Mouse (Mus musculus): Measurements from ENCODE around the gene Vasp. TPM values are rescaled to one million over a fixed set of nuclear protein-coding genes. Genes with fewer than 3 reads are reported as not detected.

The Vasp gene
- polyA plus RNA-seq (2017; shearing (Covaris generic)) = 301 TPM

DNA sequence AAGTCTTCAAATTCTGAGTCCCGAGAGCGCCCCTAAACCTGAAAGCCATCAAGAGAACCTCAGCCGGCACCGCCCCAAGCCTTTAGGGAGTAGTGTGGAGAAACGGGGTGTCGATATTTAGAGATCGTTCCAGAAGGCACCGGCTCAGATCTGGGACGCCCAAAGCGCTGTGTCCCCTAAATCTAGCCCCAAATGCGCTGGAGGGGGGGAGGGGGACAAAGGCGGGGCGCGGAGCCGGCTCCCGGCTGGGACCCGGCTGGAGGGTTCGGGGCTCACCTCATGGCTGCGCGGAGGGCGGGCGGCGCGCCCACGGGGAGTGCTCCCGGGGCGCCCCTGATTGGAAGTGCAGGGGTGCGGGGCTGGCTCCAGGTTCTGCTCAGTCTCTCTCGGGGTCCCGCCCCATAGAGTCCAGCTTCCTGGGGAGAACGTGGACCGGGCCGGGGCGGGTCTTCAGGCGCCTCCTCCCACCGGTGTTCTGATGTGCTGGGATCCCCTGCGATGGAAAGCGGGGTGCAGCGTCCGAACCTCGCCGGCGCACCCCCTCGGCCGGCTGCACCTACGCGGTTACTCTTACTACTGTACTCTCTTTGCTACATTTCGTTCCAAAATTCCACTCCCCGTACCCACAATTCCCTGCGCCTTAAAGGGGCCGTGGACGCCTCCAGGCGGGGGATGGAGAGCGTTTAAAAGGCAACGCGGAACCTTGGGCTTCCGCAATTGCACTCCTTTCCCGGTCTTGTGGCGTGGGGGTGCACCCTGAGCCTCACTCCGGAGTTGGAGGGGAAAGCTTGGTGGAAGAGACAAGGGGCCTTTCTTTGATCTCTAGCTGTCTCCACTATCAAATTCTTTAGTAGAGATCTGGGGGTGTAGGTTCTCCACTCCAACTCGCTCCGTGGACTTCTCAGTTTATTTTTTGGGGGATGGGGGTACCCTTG, at the start of gene Vasp:
Gene Vasp (minus strand): TSS at position 580 of the 935 bp plus-strand sequence.

DNA sequence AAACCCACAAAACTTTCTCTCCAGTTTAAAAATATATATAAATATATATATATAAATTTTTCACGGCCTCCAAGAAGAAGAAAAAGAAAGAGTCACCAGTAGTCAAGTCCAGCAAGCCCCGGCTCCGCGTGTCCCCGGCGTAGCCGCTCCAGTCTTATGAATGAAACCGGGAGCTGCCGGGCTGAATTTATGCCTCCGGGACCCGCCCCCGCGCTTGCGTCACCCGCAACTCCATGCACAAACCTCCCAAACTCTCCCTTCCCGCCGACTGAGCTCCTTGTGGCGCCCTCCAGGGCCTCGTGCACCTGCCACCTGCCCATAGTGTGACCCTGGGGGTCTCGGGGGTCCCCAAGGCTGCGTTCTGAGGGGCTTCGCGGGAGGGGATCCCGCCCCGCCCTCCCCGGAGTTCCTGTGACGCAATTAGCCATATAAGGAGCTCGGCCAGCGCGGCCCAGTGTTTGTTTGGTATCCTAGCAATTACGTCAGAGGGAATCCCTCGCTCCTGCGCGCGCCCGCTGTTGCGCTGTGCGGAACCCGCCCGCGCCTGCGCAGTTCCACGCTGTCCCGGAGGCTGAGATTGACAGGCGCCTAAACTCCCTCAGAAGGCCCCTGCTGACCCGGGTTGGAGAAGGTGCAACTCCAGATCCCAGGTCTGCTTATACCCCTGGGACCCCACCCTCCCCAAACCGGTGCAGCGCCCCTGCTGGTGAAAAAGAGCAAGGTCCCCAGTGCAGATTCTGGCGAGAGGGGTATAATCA, 38.4 kb upstream of the Vasp start, which contains the start of gene Fosb:
Gene Fosb (minus strand): TSS at position 168 of the 758 bp plus-strand sequence.

DNA sequence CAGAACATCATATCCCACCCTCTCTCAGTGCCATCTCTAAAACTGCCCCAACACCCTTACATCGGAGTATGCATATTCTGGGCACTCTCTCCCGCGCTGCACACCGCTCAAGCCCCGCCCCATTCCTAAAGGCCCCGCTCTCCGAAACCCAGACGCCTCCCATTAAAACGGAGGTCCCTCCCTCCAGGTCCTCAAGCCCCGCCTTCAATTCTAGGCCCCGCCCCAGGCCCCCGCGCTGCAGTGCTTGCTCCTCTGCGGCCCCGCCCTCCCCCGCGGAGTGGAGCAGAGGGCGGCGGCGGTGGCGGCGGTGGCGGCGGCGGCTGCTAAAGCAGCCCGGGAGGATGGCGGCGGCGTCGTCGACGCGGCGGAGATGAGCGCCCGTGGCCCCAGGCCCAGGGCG, 10.8 kb upstream of the Vasp start, which contains the start of gene Rtn2:
Gene Rtn2 (plus strand): TSS at position 240 of the 400 bp plus-strand sequence.

DNA sequence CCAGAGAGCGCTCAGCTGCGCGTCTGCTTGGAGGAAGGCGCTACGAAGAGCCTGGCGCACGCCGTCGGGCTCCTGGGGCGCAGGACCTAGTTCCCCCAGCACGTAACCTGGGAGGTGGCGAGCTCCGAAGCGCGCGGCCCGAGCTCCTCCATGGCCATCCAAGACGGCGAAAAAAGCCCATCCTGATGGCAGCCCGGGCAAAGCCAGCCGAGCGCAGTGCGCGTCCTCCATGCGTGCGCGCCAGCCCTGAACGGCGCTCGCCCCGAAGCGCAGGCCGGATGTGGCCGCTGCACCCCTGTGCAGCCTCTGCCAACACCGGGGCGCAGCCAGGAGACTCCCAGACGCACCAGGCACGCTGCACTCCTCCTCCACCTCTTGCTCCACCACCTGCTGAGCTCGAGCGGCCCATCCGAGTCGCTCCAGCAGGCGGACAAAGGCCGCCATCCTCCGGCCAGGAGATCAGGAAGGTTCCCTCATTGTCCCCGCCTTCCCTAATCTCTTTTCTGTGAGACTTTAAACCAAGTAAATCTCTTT, 8.0 kb upstream of the Vasp start, which contains the start of gene Ppm1n:
Gene Ppm1n (minus strand): TSS at position 484 of the 534 bp plus-strand sequence.

DNA sequence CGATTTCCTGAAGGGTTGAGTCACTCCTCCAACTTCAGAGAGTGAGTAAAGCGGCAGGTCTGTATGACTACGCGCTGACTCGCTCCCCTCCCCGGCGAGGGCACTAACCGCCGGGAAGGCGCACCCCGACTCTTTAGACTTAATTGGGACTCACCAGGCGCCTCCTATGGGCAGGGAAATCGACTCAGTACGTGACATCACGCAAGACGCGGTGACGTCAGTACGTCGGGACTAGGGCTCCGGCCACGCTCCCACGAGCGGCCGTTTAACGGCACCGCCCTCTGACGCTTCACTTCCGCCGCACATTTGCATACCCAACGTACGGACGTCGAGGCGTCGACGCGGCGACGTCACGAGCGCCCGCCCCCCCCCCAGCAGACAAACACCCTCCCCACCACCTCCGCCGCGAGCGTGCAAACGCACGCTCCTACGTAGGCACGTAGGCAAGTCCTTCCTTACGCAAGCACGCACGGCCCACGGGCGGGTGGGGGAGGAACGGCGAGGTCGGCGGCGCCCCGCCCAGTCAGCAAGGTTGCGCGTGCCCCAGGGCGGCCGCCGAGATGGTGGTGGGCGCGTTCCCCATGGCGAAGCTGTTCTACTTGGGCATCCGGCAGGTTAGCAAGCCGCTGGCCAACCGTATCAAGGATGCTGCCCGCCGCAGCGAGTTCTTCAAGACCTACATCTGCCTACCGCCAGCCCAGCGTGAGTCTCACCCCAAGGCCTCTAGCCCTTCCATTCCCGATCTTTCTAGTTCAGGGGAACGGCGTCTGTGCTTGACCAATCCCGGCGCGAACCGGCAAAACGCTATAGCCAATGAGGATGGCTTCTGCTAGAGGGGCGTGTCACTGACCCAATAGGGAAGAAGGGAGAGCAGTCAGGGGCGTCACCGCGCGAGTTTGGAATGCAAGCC, 43.5 kb downstream of the Vasp start, which contains the start of gene Opa3:
Gene Opa3 (plus strand): TSS at position 452 of the 910 bp plus-strand sequence.

DNA sequence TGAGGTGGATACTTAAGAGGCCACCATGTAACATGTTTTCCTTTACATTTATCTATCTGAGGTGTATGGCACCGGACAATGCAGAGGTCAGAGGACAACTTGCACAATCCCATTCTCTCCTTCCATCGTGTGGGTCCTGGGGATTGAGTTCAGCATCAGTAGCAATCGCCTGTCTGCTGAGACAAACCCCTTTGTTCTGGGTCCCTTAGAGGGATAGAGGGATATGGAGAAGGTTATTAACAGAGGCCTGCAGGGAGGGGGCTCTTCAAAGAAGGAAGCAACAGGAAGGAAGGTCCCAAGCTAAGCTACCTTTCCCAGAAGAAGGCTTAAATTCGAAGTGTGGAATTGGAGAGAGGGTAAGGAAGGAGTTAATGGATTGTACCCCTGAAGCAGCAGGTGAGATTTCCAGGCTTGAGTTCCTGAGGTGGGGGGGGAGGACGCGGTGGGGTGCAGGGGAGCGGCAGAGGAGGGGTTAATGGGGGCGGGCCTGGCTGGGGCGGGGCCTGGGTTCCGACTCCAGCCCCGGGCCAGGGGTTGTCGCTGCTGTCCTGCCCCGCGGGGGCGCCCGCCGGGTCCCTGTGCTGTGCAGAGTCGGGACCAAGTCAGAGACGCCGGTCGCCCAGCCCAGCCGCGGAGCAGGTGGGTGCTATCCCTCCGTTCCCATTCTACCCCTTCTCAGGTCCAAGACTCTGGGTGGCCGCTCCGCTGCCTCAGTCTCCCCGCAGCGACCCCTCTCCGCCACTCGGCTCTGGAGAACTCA, 59.4 kb downstream of the Vasp start, which contains the start of gene Gpr4:
Gene Gpr4 (plus strand): TSS at position 543 of the 760 bp plus-strand sequence.

Other genes starting within 250 kb of the Vasp start
- not detected for gene Foxa3, start 248.3 kb downstream of the Vasp start, polyA plus RNA-seq (2017; shearing (Covaris generic))
- gene Sympk, start 247.4 kb downstream of the Vasp start, polyA plus RNA-seq (2017; shearing (Covaris generic)) = 19.0 TPM
- not detected for gene Rsph6a, start 217.1 kb downstream of the Vasp start, polyA plus RNA-seq (2017; shearing (Covaris generic))
- gene Dmwd, start 195.6 kb downstream of the Vasp start, polyA plus RNA-seq (2017; shearing (Covaris generic)) = not detected
- 0.42 TPM for gene Dmpk, start 188.0 kb downstream of the Vasp start, polyA plus RNA-seq (2017; shearing (Covaris generic))
- gene Six5, start 177.2 kb downstream of the Vasp start, polyA plus RNA-seq (2017; shearing (Covaris generic)) = 0.15 TPM
- gene Gm4969, start 153.4 kb downstream of the Vasp start, polyA plus RNA-seq (2017; shearing (Covaris generic)) = not detected
- gene Fbxo46, start 152.0 kb downstream of the Vasp start, polyA plus RNA-seq (2017; shearing (Covaris generic)) = 28.3 TPM
- gene Qpctl, start 122.5 kb downstream of the Vasp start, polyA plus RNA-seq (2017; shearing (Covaris generic)) = 17.4 TPM
- gene Snrpd2, start 122.1 kb downstream of the Vasp start, polyA plus RNA-seq (2017; shearing (Covaris generic)) = 54.7 TPM
- not detected for gene Gipr, start 105.7 kb downstream of the Vasp start, polyA plus RNA-seq (2017; shearing (Covaris generic))
- 33.3 TPM for gene Eml2, start 95.4 kb downstream of the Vasp start, polyA plus RNA-seq (2017; shearing (Covaris generic))
- gene Gpr4, start 59.3 kb downstream of the Vasp start, polyA plus RNA-seq (2017; shearing (Covaris generic)) = 0.31 TPM
- 25.6 TPM for gene Opa3, start 43.5 kb downstream of the Vasp start, polyA plus RNA-seq (2017; shearing (Covaris generic))
- 1.3 TPM for gene Ppm1n, start 8.2 kb upstream of the Vasp start, polyA plus RNA-seq (2017; shearing (Covaris generic))
- gene Rtn2, start 10.8 kb upstream of the Vasp start, polyA plus RNA-seq (2017; shearing (Covaris generic)) = not detected
- 0.94 TPM for gene Fosb, start 38.2 kb upstream of the Vasp start, polyA plus RNA-seq (2017; shearing (Covaris generic))
- gene Ercc1, start 73.0 kb upstream of the Vasp start, polyA plus RNA-seq (2017; shearing (Covaris generic)) = 88.0 TPM
- 18.5 TPM for gene Cd3eap, start 87.7 kb upstream of the Vasp start, polyA plus RNA-seq (2017; shearing (Covaris generic))
- 0.29 TPM for gene Ppp1r13l, start 87.9 kb upstream of the Vasp start, polyA plus RNA-seq (2017; shearing (Covaris generic))
- 11.8 TPM for gene Ercc2, start 110.2 kb upstream of the Vasp start, polyA plus RNA-seq (2017; shearing (Covaris generic))
- gene Klc3, start 132.3 kb upstream of the Vasp start, polyA plus RNA-seq (2017; shearing (Covaris generic)) = 16.4 TPM
- gene Ckm, start 133.0 kb upstream of the Vasp start, polyA plus RNA-seq (2017; shearing (Covaris generic)) = not detected
- gene Mark4, start 187.0 kb upstream of the Vasp start, polyA plus RNA-seq (2017; shearing (Covaris generic)) = 1.2 TPM
- gene Exoc3l2, start 191.5 kb upstream of the Vasp start, polyA plus RNA-seq (2017; shearing (Covaris generic)) = not detected
- 0.47 TPM for gene Bloc1s3, start 236.6 kb upstream of the Vasp start, polyA plus RNA-seq (2017; shearing (Covaris generic))
- gene Trappc6a, start 236.6 kb upstream of the Vasp start, polyA plus RNA-seq (2017; shearing (Covaris generic)) = 128 TPM
- not detected for gene Nkpd1, start 246.0 kb upstream of the Vasp start, polyA plus RNA-seq (2017; shearing (Covaris generic))

All from CD4-positive, CD25-positive, alpha-beta regulatory T cell, adult 9 weeks (primary cell).